Mouse (Mus musculus): ENCODE data around the gene March10. TPM values are rescaled to one million over a fixed set of nuclear protein-coding genes. Genes with fewer than 3 reads are reported as not detected.

The March10 gene
- polyA plus RNA-seq, 1 experiment from 2014 or later = not detected

DNA sequence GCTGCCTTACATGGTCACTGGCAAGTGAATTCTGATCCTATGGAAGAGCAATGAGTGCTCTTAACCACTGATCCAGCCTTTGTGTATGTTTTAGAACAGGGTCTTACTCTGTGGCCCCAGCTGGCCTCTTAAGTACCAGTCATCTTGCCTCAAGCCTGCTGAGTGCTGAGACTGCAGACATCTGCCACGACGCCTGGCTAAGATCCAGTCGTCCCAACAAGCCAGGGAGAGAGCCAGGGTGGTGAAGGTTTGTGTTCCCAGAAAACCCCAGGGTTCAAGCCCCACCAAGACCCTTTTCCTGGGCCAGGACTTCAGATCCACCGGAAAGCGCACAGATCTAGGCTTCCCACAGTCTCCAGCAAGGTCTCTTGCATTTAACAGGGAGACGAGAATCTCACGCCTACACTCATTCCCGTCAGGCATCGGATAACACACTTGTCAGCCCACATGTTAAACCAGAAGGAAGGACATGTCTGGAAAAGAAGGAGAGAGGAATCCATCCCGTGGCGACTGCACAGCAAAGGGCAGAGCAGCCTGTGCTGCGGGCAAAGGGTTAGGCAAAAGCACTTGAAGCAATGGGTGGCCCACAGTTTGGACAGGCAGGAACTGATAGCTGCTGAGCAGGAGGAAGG is 144.1 kb downstream of the March10 start:
- Histone ChIP-seq H3K36me3 (ENCODE audit: control insufficient read depth, insufficient read depth) (no peaks in the 10 kb centered on the region), H3K4me2 (ENCODE audit: low read depth, low read length) (no peak overlapping the region), H3K4me1 (ENCODE audit: control insufficient read depth, low read depth, low read length) (no peaks in the 10 kb centered on the region), H3K9ac (ENCODE audit: low read depth, low read length) (no peak overlapping the region), H3K27ac (ENCODE audit: low read length) (no peak overlapping the region), H3K4me3 (ENCODE audit: low read depth, low read length) (no peak overlapping the region), H3K27me3 (ENCODE audit: control insufficient read depth, insufficient read depth, low read depth, low read length) (no peaks in the 10 kb centered on the region), H3K9me3 (replicated peaks; ENCODE audit: control insufficient read depth, low read length) (no peaks in the 10 kb centered on the region)
- ATAC-seq (ENCODE audit: low read depth) = no peak
- 62% methylated on average over 12 of the region's 12 CpGs for WGBS (ENCODE audit: insufficient replicate concordance)

DNA sequence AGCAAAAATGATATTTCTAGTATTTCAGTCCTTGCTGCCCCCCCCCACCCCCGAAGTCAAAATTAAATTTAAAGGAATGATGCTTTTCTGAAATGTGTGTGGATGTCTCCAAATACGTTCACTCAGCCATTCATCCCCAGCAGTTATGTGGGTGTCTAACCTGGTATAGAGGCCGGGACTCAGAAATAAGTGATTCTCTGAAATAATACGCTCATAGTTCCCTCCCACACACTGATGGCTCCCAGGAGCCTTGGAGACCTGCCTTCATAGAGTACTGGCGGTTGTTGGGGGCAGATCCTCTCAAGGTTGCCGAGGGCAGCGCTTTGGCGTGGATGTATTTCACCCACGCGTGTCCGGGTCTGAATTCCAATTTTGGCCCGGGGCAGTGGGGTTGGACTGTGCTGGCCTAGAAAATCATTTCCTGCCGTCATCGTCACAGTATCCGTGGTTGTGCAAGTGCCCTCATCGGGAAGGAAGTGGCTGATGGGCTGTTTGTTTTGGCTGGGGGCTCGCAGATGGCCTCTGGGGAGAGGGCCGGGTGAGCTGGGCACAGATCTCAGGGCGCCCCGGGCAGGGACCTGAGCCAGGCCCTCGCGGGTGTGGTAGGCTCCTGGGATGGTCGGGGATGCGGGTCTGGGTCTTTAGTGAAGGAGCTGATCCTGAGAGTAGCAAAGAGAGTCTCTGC is 145.1 kb downstream of the March10 start:
- WGBS (ENCODE audit: insufficient replicate concordance) = 21% methylated on average over 24 of the region's 24 CpGs
- Histone ChIP-seq H3K4me3 (ENCODE audit: low read depth, low read length) (no peak overlapping the region), H3K27me3 (ENCODE audit: control insufficient read depth, insufficient read depth, low read depth, low read length) (no peaks in the 10 kb centered on the region), H3K9me3 (replicated peaks; ENCODE audit: control insufficient read depth, low read length) (no peaks in the 10 kb centered on the region), H3K9ac (ENCODE audit: low read depth, low read length) (no peak overlapping the region), H3K4me1 (ENCODE audit: control insufficient read depth, low read depth, low read length) (no peaks in the 10 kb centered on the region), H3K27ac (ENCODE audit: low read length) (no peak overlapping the region), H3K36me3 (ENCODE audit: control insufficient read depth, insufficient read depth) (no peaks in the 10 kb centered on the region), H3K4me2 (ENCODE audit: low read depth, low read length) (no peak overlapping the region; the same call in 1 of the 2 replicates)
- 0 out of 2 replicates have a peak, but pooled peaks have one; percentile 9 for ATAC-seq (ENCODE audit: low read depth)

Other genes starting within 250 kb of the March10 start
- 0.57 and 0.63 TPM in 2 replicates for gene Mrc2, start 164.1 kb downstream of the March10 start, polyA plus RNA-seq (2015; fragmentation: Nextera tagmentation; extraction: Ambion mirVana)
- gene Tanc2, start 133.3 kb upstream of the March10 start, polyA plus RNA-seq (2015; fragmentation: Nextera tagmentation; extraction: Ambion mirVana) = 0.70 and 0.83 TPM in 2 replicates

Measured in liver, embryonic 16.5 days (tissue).